Mouse (Mus musculus): ENCODE measurements at regions not wholly inside any gene's neighbourhood (a gene's known extent, or its start where the extent isn't known, plus 50 kb on each side); places are given as distances from the start of the nearest gene placed in this dataset.

DNA sequence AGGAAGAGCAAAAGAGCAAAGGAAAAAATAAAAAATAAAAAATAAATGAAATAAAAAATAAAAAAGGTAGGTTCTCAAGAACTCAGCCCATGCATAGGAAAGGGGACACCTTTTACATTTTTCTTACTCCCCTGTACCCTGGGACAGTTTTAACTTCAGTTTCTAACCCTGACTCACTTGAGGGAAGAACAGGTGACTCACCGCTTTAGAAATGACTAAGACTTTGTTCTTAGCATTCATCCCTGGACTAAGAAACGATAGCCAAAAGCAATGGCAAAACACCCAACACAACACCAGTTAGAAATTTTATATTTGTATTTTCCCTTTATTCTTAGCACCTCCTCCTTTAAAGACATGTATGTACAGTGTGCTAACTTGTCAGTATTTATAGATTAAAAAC lies 161.5 kb upstream of the Samsn1 start:
- DNase-seq: no peak

DNA sequence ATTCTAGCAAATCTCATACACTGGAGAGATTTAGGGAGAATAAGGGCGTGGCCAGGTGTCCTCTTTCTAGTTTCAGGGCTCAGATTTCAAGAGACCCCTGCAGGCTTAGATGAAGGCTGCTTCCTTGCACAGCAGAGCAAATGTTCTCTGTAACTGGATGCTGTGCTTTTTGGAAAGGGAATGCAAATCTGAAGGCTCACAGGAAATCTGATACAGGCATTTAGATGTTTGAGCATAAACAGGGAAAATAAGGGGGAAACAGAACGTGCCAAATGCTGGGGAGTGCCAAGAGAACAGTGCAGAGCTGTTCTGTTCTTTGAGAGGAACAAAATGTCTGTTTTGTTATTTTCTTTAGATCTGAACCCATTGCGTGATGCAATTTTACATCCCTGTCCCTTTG lies 161.0 kb upstream of the Samsn1 start:
- no peak for DNase-seq

DNA sequence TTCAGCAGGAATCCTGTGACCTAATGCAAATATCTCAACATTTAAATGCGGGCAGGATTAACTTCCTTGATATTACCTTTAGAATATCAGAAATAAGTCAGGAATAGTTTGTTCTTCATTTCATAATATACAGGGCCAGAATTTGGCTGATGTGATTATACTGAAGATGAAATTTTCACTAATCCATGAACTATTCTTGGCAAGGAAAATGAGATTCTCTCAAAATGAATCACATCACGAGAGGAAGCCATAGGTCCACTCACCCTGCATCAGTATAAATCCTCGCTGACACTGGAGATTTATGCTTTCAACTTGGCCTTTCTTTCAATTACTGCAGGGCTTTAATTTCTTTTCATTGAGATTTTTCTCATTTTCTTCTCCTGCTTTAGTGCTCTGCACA lies 159.5 kb upstream of the Samsn1 start:
- no peak for DNase-seq

DNA sequence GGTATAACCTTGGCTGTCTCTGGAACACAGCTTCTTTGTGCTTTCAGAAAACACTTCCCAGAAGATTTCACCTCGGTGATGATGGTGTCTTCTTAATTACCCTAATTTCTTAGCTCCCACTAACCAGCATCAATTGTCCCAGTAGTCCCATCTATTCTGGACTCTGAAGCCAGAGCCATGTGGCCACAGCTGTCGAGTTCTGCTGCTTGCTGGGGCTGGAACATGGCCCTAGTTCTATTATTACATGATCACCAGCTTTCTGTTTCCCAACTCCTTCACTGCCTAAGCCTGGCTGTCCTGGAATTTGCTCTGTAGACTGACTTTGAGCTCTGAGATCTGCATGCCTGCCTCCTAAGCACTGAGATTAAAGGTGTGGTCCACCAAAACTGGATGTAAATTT lies 145.6 kb upstream of the Samsn1 start:
- DNase-seq: no peak

DNA sequence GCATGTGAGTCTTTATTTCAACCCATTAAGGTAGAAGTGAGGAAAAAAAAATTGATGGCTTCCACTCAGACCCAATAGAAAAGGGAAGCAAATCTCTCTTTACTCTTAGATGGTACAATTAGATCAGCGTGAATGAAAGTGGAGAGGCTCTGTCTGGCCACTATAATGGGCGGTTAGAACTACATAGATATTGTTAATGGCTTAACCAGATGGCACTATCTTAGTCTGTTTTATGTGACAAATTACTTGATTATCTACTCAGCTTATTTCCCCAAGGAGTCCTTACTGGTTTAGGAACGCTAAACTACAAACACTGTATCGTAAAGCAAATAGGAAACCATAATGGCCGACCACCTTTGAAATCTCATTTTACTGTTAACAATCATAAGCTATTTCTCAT lies 138.8 kb upstream of the Samsn1 start:
- no peak for DNase-seq

DNA sequence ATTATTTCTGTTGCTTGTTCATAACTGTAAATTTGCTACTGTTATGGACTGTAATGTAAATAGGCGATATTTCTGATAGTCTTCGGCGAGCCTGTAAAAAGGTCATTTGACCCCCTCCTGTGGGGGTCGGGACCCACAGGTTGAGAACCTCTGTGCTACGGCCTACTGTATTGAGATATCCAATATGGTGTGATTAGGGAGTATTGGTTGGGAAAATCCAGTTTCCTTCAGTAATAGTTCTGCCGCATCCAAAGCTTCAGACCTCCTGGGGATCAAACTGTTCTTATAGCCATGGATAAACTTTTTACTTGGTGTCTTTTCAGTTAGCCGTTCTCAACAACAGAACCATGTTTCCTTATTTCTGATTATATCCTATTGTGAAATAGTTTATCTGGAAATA lies 136.5 kb upstream of the Samsn1 start:
- DNase-seq: no peak

DNA sequence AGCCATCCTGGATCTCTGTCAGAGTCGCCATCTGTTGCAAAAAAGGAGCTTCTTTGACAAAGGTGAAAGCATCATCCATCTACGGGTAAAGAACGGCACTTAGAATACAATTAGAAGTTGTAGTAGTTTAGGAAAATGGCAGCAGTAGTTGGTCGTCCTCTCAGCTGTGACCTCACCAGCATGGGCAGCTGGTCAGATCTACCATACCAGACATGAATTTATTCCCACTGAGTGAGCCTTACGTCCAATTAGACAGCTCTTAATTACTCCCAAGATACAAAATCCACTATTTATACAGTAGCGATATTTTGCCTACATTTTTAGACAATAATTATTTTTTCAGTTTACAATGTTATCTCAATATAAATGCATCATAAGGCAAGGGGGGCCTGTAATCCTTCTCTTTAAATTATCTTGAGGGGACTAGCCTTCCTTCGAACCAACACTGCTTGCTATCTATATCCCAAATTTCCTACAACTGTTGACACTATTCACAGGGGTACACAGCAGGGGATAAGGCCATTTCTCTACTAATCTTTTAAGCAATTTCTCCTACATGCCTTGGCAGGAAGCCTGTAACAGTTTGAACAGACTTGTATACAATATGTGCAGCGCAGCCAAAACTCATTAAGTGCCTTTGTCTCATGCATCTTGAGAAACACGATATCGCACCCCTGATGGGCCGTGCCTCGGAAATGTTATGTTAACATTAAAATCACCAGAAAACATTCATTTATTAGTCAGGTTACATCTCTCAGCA lies 131.9 kb upstream of the Samsn1 start:
- DNase-seq: no peak

DNA sequence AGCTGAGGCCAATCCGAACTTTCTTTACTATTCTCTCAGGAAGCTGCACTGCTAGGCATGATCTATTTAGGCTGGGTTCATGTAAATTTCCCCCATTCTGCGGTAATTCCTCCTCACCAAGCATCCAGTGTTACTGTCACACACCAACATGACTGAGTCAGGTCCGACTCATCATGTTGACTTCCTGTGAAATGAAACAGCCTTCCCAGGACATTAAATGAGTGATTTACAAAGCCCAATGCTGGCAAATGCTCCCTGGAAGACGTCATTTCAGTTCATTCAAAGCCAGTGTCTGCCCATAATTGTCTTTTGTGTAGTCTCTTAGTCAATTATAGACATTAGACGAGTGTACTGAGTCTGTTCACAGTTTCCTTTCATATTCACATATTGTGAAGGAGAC lies 127.5 kb upstream of the Samsn1 start:
- peak; percentile 13 to 17 for DNase-seq

DNA sequence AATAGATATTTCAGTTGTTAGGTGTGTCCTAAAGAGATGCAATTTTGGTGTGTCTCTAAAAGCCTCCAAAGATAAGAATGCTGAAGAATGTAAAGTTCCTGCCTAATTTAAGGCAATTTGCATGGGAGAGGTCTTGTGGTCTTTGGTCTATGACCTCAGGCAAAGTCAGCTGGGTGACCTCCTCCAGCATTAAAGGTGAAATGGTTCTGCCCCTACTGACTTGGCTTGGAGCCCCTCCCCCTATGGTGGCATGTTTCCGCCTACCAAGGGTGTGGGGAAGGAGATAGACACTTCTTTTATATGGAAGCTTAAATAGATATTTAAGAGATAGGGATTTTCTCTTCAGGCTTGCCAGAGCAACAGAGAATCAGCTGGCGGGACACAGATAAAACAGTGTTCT lies 111.8 kb upstream of the Samsn1 start:
- DNase-seq: no peak

DNA sequence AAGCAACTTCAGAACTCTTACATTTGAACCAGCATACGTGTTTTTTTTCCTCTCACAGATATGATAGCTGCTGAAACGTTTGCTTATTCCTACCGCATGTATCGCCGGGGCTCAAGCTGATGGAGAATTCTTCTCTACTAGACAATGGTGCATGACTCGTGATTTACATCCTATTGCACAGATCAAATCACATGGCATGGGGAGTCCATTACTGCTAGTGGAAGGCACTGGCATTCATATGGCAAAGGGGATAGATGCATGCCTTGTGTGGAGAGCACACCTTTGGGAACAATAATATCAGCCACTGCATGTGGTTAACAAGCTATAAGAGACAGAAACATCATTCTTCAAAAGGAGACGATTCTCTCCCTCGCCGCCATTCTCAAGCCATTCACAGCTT lies 108.4 kb upstream of the Samsn1 start:
- no peak for DNase-seq

DNA sequence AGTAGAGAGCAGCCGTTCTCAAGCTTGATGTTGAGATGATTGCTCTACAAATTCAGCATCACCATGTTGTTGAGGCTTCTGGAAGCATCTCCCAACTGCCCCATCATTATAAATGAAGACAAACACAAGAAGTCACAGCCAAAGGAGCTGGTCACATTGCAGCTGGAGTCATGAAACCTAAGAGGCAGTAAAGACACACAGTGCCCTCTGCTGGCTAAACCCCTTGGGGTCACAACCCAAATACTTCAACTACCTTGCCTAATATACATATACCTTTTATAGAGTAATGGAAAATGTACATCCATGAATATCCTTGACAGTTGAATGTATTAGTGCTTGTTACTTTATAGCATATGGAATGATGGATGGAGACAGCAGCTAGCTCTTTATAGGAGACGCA lies 107.9 kb upstream of the Samsn1 start:
- DNase-seq: peak; percentile 44 to 63

DNA sequence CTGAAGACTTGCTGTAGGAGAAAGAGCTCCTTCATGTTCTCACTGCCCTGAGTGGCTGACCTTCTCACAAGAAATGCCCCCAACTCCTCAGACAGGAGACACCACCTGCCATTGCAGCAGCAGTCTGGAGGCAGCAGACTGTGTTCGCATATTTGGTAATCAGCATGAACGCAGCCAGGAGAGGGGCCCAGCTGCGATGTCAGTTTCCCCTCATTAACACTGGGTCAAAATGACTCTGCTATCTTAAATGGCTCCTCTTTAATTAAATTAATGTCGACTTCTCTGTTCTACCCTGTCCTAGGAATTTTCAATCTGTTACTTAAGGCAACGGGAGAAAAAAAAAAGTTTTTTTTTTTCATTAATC lies 100.9 kb upstream of the Samsn1 start:
- no peak for DNase-seq

DNA sequence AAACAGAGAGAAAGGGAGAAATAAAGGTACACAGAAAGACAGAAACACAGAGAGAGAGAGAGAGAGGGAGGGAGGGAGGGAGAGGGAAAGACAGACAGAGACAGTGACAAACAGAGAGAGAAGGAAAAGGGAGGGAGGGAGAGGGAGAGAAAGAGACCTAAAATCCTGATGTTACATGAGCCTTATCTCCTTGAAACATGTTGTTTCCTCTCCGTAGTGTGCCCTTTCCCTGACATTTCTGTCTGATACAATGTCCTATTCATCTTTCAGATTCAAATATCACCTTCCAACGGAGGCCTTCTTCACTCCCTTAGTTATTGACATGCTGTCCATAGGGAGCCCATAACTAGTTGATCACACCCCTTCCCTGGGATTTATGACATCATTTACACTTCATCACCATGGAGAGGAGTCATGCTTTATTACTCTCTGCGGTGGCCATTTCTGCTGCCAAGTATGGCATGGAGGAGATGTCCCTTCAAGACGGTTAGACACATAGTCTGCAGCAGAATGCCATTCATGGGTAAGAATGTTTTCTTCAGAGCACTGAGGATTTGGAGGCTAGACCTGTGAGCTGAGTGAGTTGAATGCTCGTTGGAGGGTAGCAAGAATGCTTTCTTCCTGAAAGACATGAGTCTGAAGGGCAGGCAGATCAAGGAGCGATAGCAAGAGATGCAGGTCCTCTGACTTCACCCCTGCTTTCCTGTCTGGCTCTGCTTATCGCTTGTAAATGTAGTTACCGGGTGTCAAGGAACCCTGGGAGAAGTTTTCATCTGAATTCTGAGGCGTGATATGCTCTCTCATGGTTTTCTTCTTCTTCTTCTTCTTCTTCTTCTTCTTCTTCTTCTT lies 100.3 kb upstream of the Samsn1 start:
- no peak for DNase-seq

DNA sequence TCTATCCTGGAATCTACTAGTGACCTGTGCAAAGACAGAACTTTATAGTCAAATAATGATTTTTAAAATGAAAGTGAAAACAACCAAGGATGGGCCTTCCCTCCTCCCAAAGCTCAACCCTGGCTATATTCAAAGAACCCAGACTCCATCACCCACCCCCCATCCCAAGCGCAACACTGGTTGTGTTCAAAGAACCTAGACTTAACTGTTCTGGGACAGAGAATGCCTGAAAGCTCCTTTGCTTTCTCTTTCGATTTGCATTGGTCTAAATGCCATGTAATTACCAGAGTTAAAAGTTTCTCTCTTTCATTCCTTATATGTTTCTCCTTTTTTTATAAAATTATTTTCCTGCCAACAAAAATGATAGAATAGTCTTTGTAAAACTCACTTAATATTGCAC lies 98.6 kb upstream of the Samsn1 start:
- no peak for DNase-seq

DNA sequence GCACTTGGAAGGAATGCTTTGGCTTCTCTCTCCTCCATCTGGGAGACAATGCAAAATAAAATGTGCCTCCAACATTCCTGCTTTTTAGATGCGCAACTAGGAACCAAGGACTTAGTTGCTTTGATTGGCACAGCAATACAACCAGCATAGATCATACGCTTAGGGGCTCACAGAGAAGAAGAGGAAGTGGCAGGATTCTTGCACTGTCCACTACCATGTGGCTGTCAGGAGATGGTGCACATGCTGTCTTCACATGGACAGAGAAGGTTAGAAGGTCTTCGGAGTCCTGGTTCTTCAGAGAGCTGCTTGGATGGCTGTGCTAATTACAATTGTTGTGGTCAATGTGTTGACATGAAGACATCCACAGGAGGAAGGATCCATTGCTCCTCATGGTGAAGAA lies 88.3 kb upstream of the Samsn1 start:
- no peak for DNase-seq

DNA sequence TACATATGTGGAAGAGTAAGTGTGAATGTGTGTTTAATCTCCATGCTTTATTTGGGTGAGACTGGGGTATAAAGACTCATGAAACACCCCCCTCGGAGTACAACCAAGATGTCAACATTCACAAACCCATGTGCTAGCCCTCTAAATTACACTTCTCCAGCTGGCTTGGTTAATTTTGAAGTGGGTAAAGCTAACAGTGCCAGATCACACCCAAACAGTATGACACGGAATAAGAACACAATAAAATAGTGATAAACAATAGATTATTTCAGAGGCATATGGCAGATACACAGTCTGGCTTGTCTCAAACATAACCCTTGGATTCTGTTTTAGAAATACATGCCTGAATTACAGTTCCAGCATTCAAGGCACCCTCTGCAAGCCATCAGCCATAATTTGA lies 86.4 kb upstream of the Samsn1 start:
- DNase-seq: no peak

DNA sequence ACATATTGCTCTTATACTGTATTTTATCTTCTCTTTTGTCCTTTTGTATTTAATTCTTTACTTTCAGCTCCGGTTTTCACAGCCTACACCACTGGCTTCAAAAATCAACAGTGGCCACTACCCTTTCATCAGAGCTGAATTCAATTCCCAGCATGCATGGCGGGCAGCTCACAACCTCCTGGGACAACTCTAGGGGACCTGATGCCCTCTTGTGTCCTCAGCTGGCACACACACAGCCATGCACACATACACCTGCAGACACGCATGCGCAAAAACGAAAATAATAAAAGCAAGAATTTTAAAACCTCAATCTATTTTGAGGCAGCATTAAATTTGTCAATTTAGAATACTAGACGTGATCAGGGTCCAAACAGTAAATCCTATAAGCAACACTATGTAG lies 82.6 kb upstream of the Samsn1 start:
- DNase-seq: no peak

DNA sequence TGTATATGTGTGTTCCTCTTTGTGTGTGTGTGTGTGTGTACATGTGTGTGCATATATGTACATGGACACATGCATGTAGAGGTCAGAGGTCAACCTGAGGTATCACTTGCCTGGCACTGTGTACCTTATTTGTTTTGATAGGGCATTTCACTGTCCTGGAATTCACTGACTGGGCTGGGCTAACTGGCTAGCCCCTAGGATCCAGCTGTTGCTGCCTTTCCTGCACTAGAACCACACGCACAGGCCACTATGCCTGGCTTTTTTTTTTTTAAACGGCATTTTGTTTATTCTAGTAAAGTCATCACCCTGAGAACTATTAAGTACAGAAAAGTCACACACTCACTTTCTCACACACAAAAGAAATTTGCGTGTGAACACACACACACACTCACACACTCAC lies 79.7 kb upstream of the Samsn1 start:
- DNase-seq: no peak

DNA sequence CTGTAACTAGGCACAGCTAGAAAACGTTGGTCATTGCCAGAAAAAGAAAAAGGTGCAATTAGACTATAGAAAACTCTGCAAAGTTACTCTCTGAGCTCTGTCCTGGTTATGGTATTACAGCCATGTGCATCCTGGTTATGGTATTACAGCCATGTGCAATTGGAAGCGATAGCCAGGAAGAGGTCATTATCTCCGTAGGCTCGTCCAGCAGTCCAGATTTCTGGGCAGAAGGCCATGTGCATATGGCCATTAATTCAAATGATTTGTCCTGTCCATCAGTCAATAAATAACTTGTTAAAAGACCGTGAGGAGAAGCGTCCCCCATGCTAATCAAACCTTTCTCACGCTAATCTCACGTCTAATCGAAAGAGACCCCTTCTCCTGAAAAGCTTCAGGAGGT lies 75.7 kb upstream of the Samsn1 start:
- no peak for DNase-seq

DNA sequence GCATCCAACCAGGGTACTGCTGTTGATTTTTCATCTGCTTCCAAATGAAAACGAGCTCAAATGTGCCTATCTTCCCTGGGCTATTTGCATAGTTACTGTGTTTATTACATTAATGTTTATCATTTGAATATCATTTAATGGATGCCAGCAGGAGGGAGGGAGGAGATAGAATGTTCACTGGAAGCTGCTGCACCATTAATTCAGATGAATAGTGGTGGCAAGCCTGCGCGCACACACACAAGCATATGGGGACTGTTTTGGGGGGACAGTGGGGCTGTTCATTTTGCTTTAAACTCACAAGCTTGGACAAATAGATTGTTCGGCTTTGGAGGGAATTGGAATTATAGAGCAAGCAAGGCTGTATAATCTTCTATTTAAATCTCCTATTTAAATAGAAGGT lies 74.3 kb upstream of the Samsn1 start:
- no peak for DNase-seq

DNA sequence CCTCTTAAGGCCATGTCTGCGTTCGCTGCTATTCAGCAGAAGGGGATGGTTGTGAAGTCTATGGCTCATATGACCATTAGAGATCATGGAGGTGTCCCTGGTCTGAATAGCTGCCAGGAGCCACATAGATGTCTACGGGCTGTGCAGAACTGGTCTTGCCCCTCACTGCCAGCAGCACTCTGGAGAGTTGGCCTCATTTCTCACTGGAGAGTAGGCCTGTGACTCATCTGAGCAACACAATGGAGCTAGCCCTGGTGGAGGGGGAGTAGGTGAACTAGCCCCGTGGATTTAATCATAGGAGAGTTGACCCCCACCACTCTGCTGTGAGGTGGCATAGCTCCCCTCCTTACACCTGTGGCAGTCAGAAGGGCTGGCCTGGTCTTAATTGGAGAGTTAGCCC lies 63.3 kb upstream of the Samsn1 start:
- no peak for DNase-seq

DNA sequence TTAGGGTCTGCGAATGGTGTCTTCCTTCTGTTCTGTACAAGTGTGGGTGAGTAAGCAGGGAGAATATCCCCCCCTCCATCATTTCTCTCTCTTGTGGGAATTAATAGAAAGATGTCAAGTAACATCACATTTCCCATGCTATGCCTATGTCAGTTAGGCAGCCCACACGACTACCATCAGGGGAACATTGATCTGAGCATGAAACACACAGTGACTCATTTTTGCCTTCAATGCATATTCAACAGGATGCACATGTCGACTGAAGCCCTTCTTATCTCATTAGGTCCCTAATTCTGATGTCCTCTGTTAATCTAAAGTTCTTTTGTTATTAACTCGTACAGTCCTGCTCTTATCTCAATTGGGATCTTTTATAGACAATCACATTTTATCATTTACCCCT lies 60.4 kb upstream of the Samsn1 start:
- no peak for DNase-seq

DNA sequence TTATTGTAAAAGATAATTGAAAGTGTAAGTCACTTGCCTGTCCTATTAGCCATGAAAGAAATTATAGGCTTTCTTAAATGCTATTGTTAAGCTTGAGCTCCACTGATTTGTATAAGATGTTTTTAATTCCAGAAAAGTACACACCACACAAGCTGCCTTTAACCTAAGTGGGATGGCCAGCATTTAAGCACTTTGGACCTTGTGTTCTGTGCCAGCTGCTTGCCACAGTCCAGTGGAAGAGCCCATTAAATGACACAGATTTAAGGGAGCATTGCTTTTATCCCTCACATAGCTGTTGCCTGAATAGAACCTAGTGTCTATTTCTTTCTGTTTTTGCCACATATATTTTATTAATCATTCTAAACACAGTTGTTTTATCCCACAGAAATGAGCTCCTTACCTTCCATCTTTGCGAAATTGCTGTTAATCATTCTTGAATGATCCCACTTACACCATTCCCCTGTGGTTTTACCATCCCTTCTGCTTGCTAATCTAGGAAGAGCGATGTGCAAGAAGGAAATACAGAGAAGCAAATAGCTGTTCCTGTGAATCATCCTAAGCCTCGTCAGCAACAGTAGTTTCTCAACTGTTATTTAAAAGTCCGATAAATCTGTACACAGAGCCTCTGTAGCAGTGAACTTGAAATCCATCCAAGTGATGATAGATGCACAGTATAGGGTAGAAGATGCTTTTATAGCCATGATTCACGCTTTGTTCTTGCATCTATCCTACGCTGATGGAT lies 57.9 kb upstream of the Samsn1 start:
- DNase-seq: no peak
